Mouse (Mus musculus) bone marrow, adult 2 months (tissue): Measurements from ENCODE around the gene Trim24.

Source experiments
- CTCF ChIP-seq: fragments of 200-500 bp; IDR thresholded peaks from 2 replicates; pipeline ENCODE4 v1.5.1; 2011; ENCODE audit warnings: low read length, control low read depth; ENCODE audit not compliant: control insufficient read depth, insufficient read depth
- POLR2A ChIP-seq: fragments of 200-500 bp; IDR thresholded peaks from 2 replicates; pipeline ENCODE4 v1.6.1; 2011; ENCODE audit warnings: low read depth, mild to moderate bottlenecking, control low read depth, low read length, borderline replicate concordance; ENCODE audit not compliant: control insufficient read depth

- no peak for TF ChIP-seq POLR2A
- TF ChIP-seq CTCF, result no peak
Observed at GRCm38 (mm10) chr6:37967386-37967785, 96.8 kb downstream of the Trim24 start.
